Mouse (Mus musculus): ENCODE results near the gene Gm21969. TPM values are rescaled to one million over a fixed set of nuclear protein-coding genes. Genes with fewer than 3 reads are reported as not detected.

Gm21969 gene
- polyA plus RNA-seq, 1 experiment from 2014 or later = not detected

DNA sequence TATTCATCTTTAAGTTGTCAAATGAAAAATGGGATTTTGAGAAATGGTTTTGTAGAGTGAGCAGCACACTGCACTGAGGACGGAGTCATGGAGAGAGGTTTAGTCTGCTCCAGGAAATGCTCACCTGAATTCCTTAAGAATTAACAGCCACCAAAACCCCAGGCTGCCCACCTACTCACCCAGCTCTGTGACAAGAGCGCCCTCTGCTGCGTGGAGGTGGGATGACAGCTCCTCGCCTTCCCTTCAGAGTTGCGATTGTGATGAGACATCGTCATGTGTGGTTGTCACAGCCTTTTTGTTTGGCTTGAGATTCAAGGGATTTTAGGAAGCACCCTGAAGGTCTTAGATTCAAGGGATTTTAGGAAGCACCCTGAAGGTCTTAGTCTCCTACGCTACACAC, 33.4 kb downstream of the Gm21969 start:
- Histone ChIP-seq H3K4me1 (ENCODE audit: control insufficient read depth, insufficient read depth, low read length) (no peaks in the 10 kb centered on the region), H3K27me3 (ENCODE audit: control insufficient read depth, insufficient read depth, low read length) (no peaks in the 10 kb centered on the region), H3K4me3 (ENCODE audit: low read depth, low read length) (no peak overlapping the region), H3K9me3 (replicated peaks; ENCODE audit: control insufficient read depth, low read length) (no peaks in the 10 kb centered on the region), H3K4me2 (ENCODE audit: low read depth, low read length) (no peak overlapping the region), H3K9ac (replicated peaks; ENCODE audit: low read length) (no peak overlapping the region), H3K27ac (replicated peaks; ENCODE audit: low read depth, low read length) (no peak overlapping the region), H3K36me3 (replicated peaks; ENCODE audit: control insufficient read depth, insufficient read depth, low read depth, low read length) (no peaks in the 10 kb centered on the region)
- WGBS = 28% methylated on average over 7 of the region's 7 CpGs
- ATAC-seq (replicated peaks; ENCODE audit: insufficient number of reproducible peaks, low FRiP score, low TSS enrichment, low read depth) (no peak), DNase-seq (ENCODE audit: low spot score) (peak; percentile 73)

DNA sequence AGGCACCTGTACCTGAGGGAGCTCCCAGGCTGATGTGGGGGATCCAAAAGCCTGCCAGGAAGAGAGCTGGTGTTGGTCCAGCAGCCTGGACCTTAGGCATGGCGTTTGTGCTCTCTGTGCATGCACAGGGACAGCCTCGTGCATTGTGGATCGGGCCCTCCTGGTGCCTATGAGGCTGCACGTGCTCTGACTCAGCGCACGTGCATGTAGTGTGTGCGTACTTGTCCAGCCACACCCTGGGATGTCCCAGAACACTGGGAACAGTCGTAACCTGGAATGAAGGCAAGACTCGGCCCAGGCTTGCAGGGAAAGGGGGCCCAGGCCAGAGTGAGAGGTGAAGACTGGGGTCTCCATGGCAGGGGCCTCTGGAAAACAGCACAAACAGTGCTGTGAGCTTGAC, 34.9 kb downstream of the Gm21969 start:
- Histone ChIP-seq H3K27ac (replicated peaks; ENCODE audit: low read depth, low read length) (no peak overlapping the region), H3K36me3 (replicated peaks; ENCODE audit: control insufficient read depth, insufficient read depth, low read depth, low read length) (no peaks in the 10 kb centered on the region), H3K4me3 (ENCODE audit: low read depth, low read length) (no peak overlapping the region), H3K27me3 (ENCODE audit: control insufficient read depth, insufficient read depth, low read length) (peaks cover 7% of the 10 kb centered on the region), H3K4me1 (ENCODE audit: control insufficient read depth, insufficient read depth, low read length) (peaks cover 6% of the 10 kb centered on the region), H3K9me3 (replicated peaks; ENCODE audit: control insufficient read depth, low read length) (no peaks in the 10 kb centered on the region), H3K4me2 (ENCODE audit: low read depth, low read length) (no peak overlapping the region), H3K9ac (replicated peaks; ENCODE audit: low read length) (no peak overlapping the region)
- DNase-seq (ENCODE audit: low spot score) (no peak), ATAC-seq (replicated peaks; ENCODE audit: insufficient number of reproducible peaks, low FRiP score, low TSS enrichment, low read depth) (no peak)
- 83% methylated on average over 9 of the region's 9 CpGs for WGBS

DNA sequence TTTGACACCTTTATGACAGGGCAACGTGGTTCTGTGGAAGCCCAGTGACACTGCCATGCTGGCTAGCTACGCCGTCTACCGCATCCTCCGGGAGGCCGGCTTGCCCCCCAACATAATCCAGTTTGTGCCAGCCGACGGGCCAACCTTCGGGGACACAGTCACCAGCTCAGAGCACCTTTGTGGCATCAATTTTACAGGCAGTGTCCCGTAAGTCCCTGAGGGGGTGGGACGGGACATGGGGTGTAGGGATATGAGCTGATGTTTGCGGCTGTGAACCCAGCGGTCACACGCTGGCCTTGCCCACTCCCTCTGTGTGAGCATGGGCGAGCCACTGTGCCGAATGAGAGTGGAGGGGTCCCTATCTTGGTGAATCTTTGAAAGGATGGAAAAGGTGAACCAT, 35.4 kb downstream of the Gm21969 start:
- H3K36me3 ChIP-seq (replicated peaks; ENCODE audit: control insufficient read depth, insufficient read depth, low read depth, low read length) = no peaks in the 10 kb centered on the region
- H3K4me2 ChIP-seq (ENCODE audit: low read depth, low read length) = no peak overlapping the region
- H3K9ac ChIP-seq (replicated peaks; ENCODE audit: low read length) = no peak overlapping the region
- DNase-seq (ENCODE audit: low spot score) (no peak), ATAC-seq (replicated peaks; ENCODE audit: insufficient number of reproducible peaks, low FRiP score, low TSS enrichment, low read depth) (no peak)
- H3K27me3 ChIP-seq (ENCODE audit: control insufficient read depth, insufficient read depth, low read length) = peaks cover 11% of the 10 kb centered on the region
- no peaks in the 10 kb centered on the region for H3K9me3 ChIP-seq (replicated peaks; ENCODE audit: control insufficient read depth, low read length)
- no peak overlapping the region for H3K27ac ChIP-seq (replicated peaks; ENCODE audit: low read depth, low read length)
- 93% methylated on average over 16 of the region's 16 CpGs for WGBS
- no peak overlapping the region for H3K4me3 ChIP-seq (ENCODE audit: low read depth, low read length)
- peaks cover 6% of the 10 kb centered on the region for H3K4me1 ChIP-seq (ENCODE audit: control insufficient read depth, insufficient read depth, low read length)

DNA sequence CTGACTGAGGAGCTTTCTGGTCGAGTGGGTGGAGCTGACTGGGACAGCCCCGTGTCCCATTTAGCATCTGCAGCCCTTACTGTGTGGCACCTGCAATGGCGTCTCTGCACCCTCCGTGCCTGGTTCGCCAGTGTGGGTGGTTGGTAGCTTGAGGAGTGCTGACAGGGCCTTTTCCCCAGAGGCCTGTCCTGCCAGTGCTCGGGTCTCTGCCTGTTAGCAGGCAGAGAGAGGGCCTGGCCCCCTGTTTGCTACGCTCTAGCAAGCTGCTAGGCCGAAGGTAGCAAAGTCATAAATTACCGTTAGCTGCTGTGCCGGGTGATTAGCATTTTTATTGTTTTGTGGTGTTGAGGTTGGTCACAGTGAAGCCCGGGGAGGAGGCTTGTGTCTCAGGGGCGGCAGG, 36.8 kb downstream of the Gm21969 start:
- H3K36me3 ChIP-seq (replicated peaks; ENCODE audit: control insufficient read depth, insufficient read depth, low read depth, low read length) = no peaks in the 10 kb centered on the region
- no peak overlapping the region for H3K4me3 ChIP-seq (ENCODE audit: low read depth, low read length)
- no peak overlapping the region for H3K4me2 ChIP-seq (ENCODE audit: low read depth, low read length)
- no peaks in the 10 kb centered on the region for H3K9me3 ChIP-seq (replicated peaks; ENCODE audit: control insufficient read depth, low read length)
- 52% methylated on average over 12 of the region's 12 CpGs for WGBS
- peaks cover 11% of the 10 kb centered on the region for H3K27me3 ChIP-seq (ENCODE audit: control insufficient read depth, insufficient read depth, low read length)
- H3K27ac ChIP-seq (replicated peaks; ENCODE audit: low read depth, low read length) = no peak overlapping the region
- peaks cover 6% of the 10 kb centered on the region for H3K4me1 ChIP-seq (ENCODE audit: control insufficient read depth, insufficient read depth, low read length)
- no peak overlapping the region for H3K9ac ChIP-seq (replicated peaks; ENCODE audit: low read length)
- DNase-seq (ENCODE audit: low spot score) (no peak), ATAC-seq (replicated peaks; ENCODE audit: insufficient number of reproducible peaks, low FRiP score, low TSS enrichment, low read depth) (no peak)

DNA sequence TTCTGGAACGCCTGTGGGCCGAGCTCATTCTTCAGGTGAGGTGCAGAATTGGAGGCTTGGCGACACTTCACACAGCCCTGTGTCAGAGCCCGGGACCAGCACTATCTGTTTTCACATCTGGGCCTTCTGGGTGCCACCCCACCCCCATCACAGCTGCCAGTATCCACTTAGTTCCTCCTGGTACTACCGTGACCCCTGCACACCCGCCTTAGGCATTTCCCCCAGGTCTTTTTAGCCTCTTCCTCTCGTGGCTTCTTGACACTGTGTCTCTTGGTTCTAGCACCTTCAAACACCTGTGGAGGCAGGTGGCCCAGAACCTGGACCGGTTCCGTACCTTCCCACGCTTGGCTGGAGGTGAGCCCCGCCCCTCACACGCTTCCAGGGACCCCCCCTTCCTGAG, 37.3 kb downstream of the Gm21969 start:
- no peak overlapping the region for H3K4me3 ChIP-seq (ENCODE audit: low read depth, low read length)
- peaks cover 6% of the 10 kb centered on the region for H3K4me1 ChIP-seq (ENCODE audit: control insufficient read depth, insufficient read depth, low read length)
- DNase-seq (ENCODE audit: low spot score) (no peak), ATAC-seq (replicated peaks; ENCODE audit: insufficient number of reproducible peaks, low FRiP score, low TSS enrichment, low read depth) (no peak)
- H3K9me3 ChIP-seq (replicated peaks; ENCODE audit: control insufficient read depth, low read length) = no peaks in the 10 kb centered on the region
- H3K4me2 ChIP-seq (ENCODE audit: low read depth, low read length) = no peak overlapping the region
- WGBS = 67% methylated on average over 12 of the region's 12 CpGs
- H3K27me3 ChIP-seq (ENCODE audit: control insufficient read depth, insufficient read depth, low read length) = peaks cover 11% of the 10 kb centered on the region
- H3K9ac ChIP-seq (replicated peaks; ENCODE audit: low read length) = no peak overlapping the region
- H3K27ac ChIP-seq (replicated peaks; ENCODE audit: low read depth, low read length) = no peak overlapping the region
- H3K36me3 ChIP-seq (replicated peaks; ENCODE audit: control insufficient read depth, insufficient read depth, low read depth, low read length) = no peaks in the 10 kb centered on the region

DNA sequence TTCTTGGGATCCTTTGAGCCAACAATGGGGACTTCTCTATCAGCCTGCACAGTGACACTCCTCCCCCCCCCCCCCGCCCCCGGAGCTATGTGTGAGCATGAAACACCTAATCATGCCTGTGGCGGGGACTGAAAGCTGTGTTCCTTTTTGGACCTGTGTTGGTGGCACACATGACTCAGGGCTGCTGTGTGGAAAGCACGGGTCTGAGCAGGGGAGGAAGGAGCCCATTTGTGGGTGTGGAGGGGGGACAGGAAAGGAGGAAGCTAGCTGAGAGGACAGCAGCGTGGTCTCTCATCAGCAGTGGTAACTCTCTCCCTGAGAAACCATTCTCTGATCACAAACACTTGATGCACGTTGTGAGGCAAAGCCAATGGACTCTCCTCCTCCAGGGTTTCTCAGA, 37.8 kb downstream of the Gm21969 start:
- no peaks in the 10 kb centered on the region for H3K36me3 ChIP-seq (replicated peaks; ENCODE audit: control insufficient read depth, insufficient read depth, low read depth, low read length)
- H3K4me2 ChIP-seq (ENCODE audit: low read depth, low read length) = no peak overlapping the region
- H3K27ac ChIP-seq (replicated peaks; ENCODE audit: low read depth, low read length) = no peak overlapping the region
- 67% methylated on average over 6 of the region's 6 CpGs for WGBS
- no peaks in the 10 kb centered on the region for H3K9me3 ChIP-seq (replicated peaks; ENCODE audit: control insufficient read depth, low read length)
- ATAC-seq (replicated peaks; ENCODE audit: insufficient number of reproducible peaks, low FRiP score, low TSS enrichment, low read depth) (no peak), DNase-seq (ENCODE audit: low spot score) (no peak)
- no peak overlapping the region for H3K4me3 ChIP-seq (ENCODE audit: low read depth, low read length)
- H3K4me1 ChIP-seq (ENCODE audit: control insufficient read depth, insufficient read depth, low read length) = peaks cover 6% of the 10 kb centered on the region
- H3K27me3 ChIP-seq (ENCODE audit: control insufficient read depth, insufficient read depth, low read length) = peaks cover 11% of the 10 kb centered on the region
- H3K9ac ChIP-seq (replicated peaks; ENCODE audit: low read length) = no peak overlapping the region

DNA sequence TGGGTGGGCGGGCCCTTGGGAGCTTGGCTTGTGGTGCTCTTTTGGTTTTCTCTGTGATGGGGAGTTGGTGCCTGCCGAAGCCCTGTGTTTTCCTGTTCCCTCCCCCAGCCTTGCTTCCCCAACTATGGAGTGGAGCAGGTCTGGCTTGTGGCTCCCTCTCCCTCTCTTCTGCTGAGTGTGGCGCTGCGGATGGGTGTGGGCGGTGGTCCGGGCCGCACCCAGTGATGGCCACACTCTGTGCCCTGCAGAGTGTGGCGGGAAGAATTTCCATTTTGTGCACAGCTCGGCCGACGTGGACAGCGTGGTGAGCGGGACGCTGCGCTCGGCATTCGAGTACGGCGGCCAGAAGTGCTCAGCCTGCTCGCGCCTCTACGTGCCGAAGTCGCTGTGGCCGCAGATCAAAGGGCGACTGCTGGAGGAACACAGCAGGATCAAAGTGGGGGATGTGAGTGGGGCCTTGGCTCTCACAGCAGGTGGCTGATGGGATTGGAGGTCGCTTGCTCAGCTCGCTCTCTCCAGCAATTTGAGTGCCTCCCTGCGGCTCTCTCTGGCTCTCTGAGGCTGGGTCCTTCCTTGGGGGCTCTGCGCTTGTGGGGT, 38.9 kb downstream of the Gm21969 start:
- Histone ChIP-seq H3K4me1 (ENCODE audit: control insufficient read depth, insufficient read depth, low read length) (peaks cover 6% of the 10 kb centered on the region), H3K4me2 (ENCODE audit: low read depth, low read length) (peak overlapping the region; percentile 48), H3K27me3 (ENCODE audit: control insufficient read depth, insufficient read depth, low read length) (peaks cover 11% of the 10 kb centered on the region), H3K36me3 (replicated peaks; ENCODE audit: control insufficient read depth, insufficient read depth, low read depth, low read length) (no peaks in the 10 kb centered on the region), H3K4me3 (ENCODE audit: low read depth, low read length) (no peak overlapping the region), H3K9me3 (replicated peaks; ENCODE audit: control insufficient read depth, low read length) (no peaks in the 10 kb centered on the region), H3K27ac (replicated peaks; ENCODE audit: low read depth, low read length) (no peak overlapping the region), H3K9ac (replicated peaks; ENCODE audit: low read length) (peak overlapping the region; percentile 22)
- ATAC-seq (replicated peaks; ENCODE audit: insufficient number of reproducible peaks, low FRiP score, low TSS enrichment, low read depth) = no peak
- DNase-seq (ENCODE audit: low spot score) = peak; percentile 45
- 2% methylated on average over 30 of the region's 30 CpGs for WGBS

DNA sequence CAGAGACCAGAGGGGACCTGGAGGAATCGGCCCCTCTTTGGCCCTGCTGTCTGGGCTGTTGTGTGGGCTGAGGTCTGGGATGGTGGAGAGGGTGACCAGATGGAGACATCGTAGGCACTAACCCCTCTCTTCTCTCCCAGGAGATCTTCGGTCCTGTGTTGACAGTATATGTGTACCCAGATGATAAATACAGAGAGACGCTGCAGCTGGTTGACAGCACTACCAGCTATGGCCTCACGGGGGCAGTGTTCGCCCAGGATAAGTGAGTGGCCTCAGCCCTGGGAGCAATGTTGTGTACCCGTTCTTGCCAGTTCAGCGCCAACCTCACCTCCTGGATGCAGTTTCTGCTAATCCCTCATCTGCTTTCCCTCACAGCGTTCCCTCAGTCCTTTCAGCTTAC, 41.0 kb downstream of the Gm21969 start:
- Histone ChIP-seq H3K9me3 (replicated peaks; ENCODE audit: control insufficient read depth, low read length) (no peaks in the 10 kb centered on the region), H3K4me1 (ENCODE audit: control insufficient read depth, insufficient read depth, low read length) (peaks cover 6% of the 10 kb centered on the region), H3K27me3 (ENCODE audit: control insufficient read depth, insufficient read depth, low read length) (peaks cover 11% of the 10 kb centered on the region), H3K4me2 (ENCODE audit: low read depth, low read length) (no peak overlapping the region), H3K4me3 (ENCODE audit: low read depth, low read length) (no peak overlapping the region), H3K36me3 (replicated peaks; ENCODE audit: control insufficient read depth, insufficient read depth, low read depth, low read length) (no peaks in the 10 kb centered on the region), H3K27ac (replicated peaks; ENCODE audit: low read depth, low read length) (no peak overlapping the region), H3K9ac (replicated peaks; ENCODE audit: low read length) (no peak overlapping the region)
- WGBS = 15% methylated on average over 9 of the region's 9 CpGs
- DNase-seq (ENCODE audit: low spot score) (peak; percentile 86), ATAC-seq (replicated peaks; ENCODE audit: insufficient number of reproducible peaks, low FRiP score, low TSS enrichment, low read depth) (peak; percentile 27; the same call in 1 of the 2 replicates)

Data from embryonic facial prominence, embryonic 11.5 days (tissue).